Mouse (Mus musculus) embryonic facial prominence, embryonic 14.5 days (tissue): Measurements from ENCODE around the gene Upp2. TPM values are rescaled to one million over a fixed set of nuclear protein-coding genes. Genes with fewer than 3 reads are reported as not detected.

Source experiments
- polyA plus RNA-seq: library from polyadenylated mRNA; unstranded; fragments of >200 nt; fragmentation: Nextera tagmentation; extraction: Ambion mirVana; gene quantifications from 2 replicates; pipeline ENCODE4 v1.2.1, GENCODE M21; 2014

The Upp2 gene
- polyA plus RNA-seq, 1 experiment from 2014 or later: 8.7 TPM

Other genes with a start within 250 kb of the Upp2 start
- gene Acvr1c, start 209.4 kb upstream of the Upp2 start, polyA plus RNA-seq: 0.12 and 0.24 TPM in 2 replicates
- not detected in 2 replicates for gene Gm17409, start 97.2 kb upstream of the Upp2 start, polyA plus RNA-seq
- 14.7 and 15.0 TPM in 2 replicates for gene Acvr1, start 141 bp upstream of the Upp2 start, polyA plus RNA-seq